Mouse (Mus musculus) megakaryocyte, embryonic 14.5 days (primary cell): ENCODE measurements around the gene Tom1.

Source experiments
- FLI1 ChIP-seq: IDR thresholded peaks from 2 replicates; pipeline ENCODE4 v1.6.1; 2012; ENCODE audit warnings: low read length, inconsistent platforms, mixed read lengths
- GATA1 ChIP-seq: IDR thresholded peaks from 3 replicates; pipeline ENCODE4 v1.6.1; 2012; ENCODE audit warnings: mixed read lengths, low read length, inconsistent platforms, borderline replicate concordance

DNA sequence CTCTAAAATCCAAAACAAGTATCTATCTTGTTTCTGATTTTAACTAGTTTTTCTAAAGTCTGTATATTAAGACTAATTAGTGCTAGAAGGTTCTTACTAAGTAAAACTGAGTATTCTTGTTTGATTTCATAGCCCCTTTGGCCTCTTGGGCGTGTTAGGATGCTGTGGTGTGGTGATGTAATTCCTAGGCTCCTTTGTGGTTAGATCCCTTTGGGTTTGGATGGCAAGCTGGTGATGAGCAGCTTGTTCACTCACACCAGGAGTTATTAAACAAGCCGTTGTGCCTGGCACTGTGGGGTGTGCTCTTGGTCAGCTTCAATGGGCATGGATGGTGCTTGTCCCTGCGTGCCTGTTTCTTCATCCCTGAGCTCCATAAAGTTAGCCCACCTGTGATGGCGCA, 19.8 kb downstream of the Tom1 start:
- TF ChIP-seq GATA1 = no peak
- no peak for TF ChIP-seq FLI1
